In the genomic region with DNA sequence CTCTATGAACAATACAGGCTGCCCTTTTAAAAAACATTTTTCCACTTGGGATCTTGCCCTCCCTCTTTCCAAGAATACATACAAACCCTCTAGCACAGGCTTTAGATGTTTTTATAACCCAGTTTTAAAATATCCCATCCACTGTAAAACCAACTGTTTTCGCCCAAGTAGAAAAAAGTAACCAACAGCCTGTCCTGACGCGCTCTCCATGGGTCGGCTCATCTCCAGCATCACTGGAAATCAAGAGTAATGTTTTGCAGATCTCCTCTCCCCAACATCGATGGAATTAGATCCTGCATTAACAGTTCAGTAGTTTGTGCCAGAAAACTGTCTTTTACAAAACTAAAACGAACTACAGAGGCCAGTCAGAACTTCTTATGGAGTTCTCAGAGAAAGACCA, we compare ENCODE assay signal across 12 mouse cellular contexts.
DNase-seq lines count a peak whose midpoint lies in the region; ATAC-seq and TF ChIP-seq lines count a peak whose summit lies in the region.
"Had no signal": no experiment of that assay in that cellular context is flagged by ENCODE, and none has a peak within 500 bp of the region (broad histone marks: within the 10 kb centered on the region; RNA-seq: fewer than 3 reads in every experiment).

No protein-coding gene starts in this region.

- peak overlapping the region; percentile 22; the same call in 1 of the 2 replicates for H3K27ac ChIP-seq in forebrain, embryonic 14.5 days (ENCODE audit: low read depth, low read length)
- H3K27ac ChIP-seq in forebrain, embryonic 10.5 days: no peak overlapping the region
- H3K27ac ChIP-seq in ES-E14 (ENCODE audit: insufficient read depth, low read depth, low read length, poor library complexity, severe bottlenecking): peak overlapping the region; percentile 40; the same call in 1 of the 2 replicates
- 0 out of 2 replicates have a peak overlapping the region, but pooled peaks have one; percentile 4 for H3K27ac ChIP-seq in intestine, embryonic 15.5 days
- H3K27ac ChIP-seq: heart, embryonic 10.5 days had no signal

- peaks cover 58% of the 10 kb centered on the region for H3K36me3 ChIP-seq in forebrain, embryonic 14.5 days (ENCODE audit: control insufficient read depth, insufficient read depth, low read length)
- peaks cover 58% of the 10 kb centered on the region for H3K36me3 ChIP-seq in forebrain, embryonic 10.5 days (replicated peaks)
- H3K36me3 ChIP-seq in ES-E14 (ENCODE audit: control insufficient read depth, insufficient read depth, low read length, poor library complexity, severe bottlenecking): peaks cover 5% of the 10 kb centered on the region
- peaks cover 4% of the 10 kb centered on the region; the same call in 1 of the 2 replicates for H3K36me3 ChIP-seq in intestine, embryonic 15.5 days

- intact Hi-C loops in left cerebral cortex, postnatal 4 days (cut with DNase I): no loop called here

- H3K4me3 ChIP-seq in forebrain, embryonic 14.5 days (ENCODE audit: low read depth, low read length): no peak overlapping the region
- no peak overlapping the region for H3K4me3 ChIP-seq in forebrain, embryonic 10.5 days
- H3K4me3 ChIP-seq in ES-E14 (ENCODE audit: insufficient read depth in 1 of 2, low read depth in 1 of 2, low read length in 2 of 2, poor library complexity in 1 of 2, severe bottlenecking in 1 of 2): no peak overlapping the region
- H3K4me3 ChIP-seq in intestine, embryonic 15.5 days (replicated peaks): no peak overlapping the region
- H3K4me3 ChIP-seq: heart, embryonic 10.5 days had no signal

- H3K27me3 ChIP-seq in forebrain, embryonic 14.5 days (replicated peaks; ENCODE audit: control insufficient read depth, insufficient read depth, low read length): no peaks in the 10 kb centered on the region
- H3K27me3 ChIP-seq in forebrain, embryonic 10.5 days (ENCODE audit: poor library complexity, severe bottlenecking): no peaks in the 10 kb centered on the region
- H3K27me3 ChIP-seq in intestine, embryonic 15.5 days (replicated peaks): no peaks in the 10 kb centered on the region

- ATAC-seq in forebrain, embryonic 14.5 days: no peak
- no peak for ATAC-seq in intestine, embryonic 15.5 days

- DNase-seq in forebrain, embryonic 14.5 days (ENCODE audit: low spot score): no peak
- no peak for DNase-seq in forebrain, embryonic 10.5 days (ENCODE audit: extremely low spot score, low spot score)
- DNase-seq in left cerebral cortex, postnatal 4 days: peak; percentile 17
- no peak for DNase-seq in left cerebral cortex, adult 8-10 months (ENCODE audit: low spot score in 2 of 2)
- DNase-seq in ES-E14 (ENCODE audit: low read depth, low spot score): no peak
- no peak for DNase-seq in heart, postnatal 4 days
- no peak for DNase-seq in liver
- DNase-seq: cerebellum, adult 2 months; heart, postnatal 36 days; lung, postnatal 36 days had no signal

- WGBS in forebrain, embryonic 14.5 days: 56% methylated on average over 6 of the region's 6 CpGs
- 65% methylated on average over 6 of the region's 6 CpGs for WGBS in forebrain, embryonic 10.5 days
- 65% methylated on average over 6 of the region's 6 CpGs for WGBS in intestine, embryonic 15.5 days

- peaks cover 4% of the 10 kb centered on the region; the same call in 1 of the 2 replicates for H3K4me1 ChIP-seq in forebrain, embryonic 14.5 days (ENCODE audit: control insufficient read depth, insufficient read depth, low read length)
- peaks cover 7% of the 10 kb centered on the region; the same call in 1 of the 2 replicates for H3K4me1 ChIP-seq in forebrain, embryonic 10.5 days
- H3K4me1 ChIP-seq in ES-E14 (ENCODE audit: control insufficient read depth in 2 of 2, insufficient read depth in 2 of 2, low read length in 2 of 2, poor library complexity in 1 of 2): peaks cover 2 to 3% of the 10 kb centered on the region in 2 experiments; a peak in 1 of 4 replicates
- H3K4me1 ChIP-seq in intestine, embryonic 15.5 days (replicated peaks): no peaks in the 10 kb centered on the region
- H3K4me1 ChIP-seq: heart, embryonic 10.5 days had no signal

- in situ Hi-C loops in ES-E14 (cut with MboI; ENCODE audit: low sequenced_read_pairs in 2 of 2, unreplicated experiment in 2 of 2): no loop called here

- no peak overlapping the region for H3K4me2 ChIP-seq in forebrain, embryonic 14.5 days (ENCODE audit: low read length)
- H3K4me2 ChIP-seq in intestine, embryonic 15.5 days (replicated peaks): no peak overlapping the region

- H3K9ac ChIP-seq in forebrain, embryonic 14.5 days (ENCODE audit: low read length): no peak overlapping the region
- H3K9ac ChIP-seq in ES-E14 (ENCODE audit: insufficient read depth, low read depth, low read length, poor library complexity, severe bottlenecking): no peak overlapping the region
- H3K9ac ChIP-seq in intestine, embryonic 15.5 days: no peak overlapping the region

- no peaks in the 10 kb centered on the region for H3K9me3 ChIP-seq in forebrain, embryonic 14.5 days (replicated peaks; ENCODE audit: control insufficient read depth, low read length)
- H3K9me3 ChIP-seq in forebrain, embryonic 10.5 days: no peaks in the 10 kb centered on the region
- no peaks in the 10 kb centered on the region for H3K9me3 ChIP-seq in ES-E14 (ENCODE audit: control insufficient read depth, insufficient read depth, low read depth, low read length)
- H3K9me3 ChIP-seq in intestine, embryonic 15.5 days: no peaks in the 10 kb centered on the region
- H3K9me3 ChIP-seq: heart, embryonic 10.5 days had no signal

TF ChIP-seq in ES-E14, 5 proteins besides CTCF, POLR2A, EP300 and RAD21:
- no peak for TF ChIP-seq CHD2 (IDR thresholded peaks at IDR 0.05; ENCODE audit: low read depth, low read length)
- TF ChIP-seq MAFK (IDR thresholded peaks at IDR 0.05; ENCODE audit: insufficient read depth, low read depth, low read length): no peak
- no peak for TF ChIP-seq HCFC1 (IDR thresholded peaks at IDR 0.05; ENCODE audit: borderline replicate concordance, insufficient read depth, low read length)
- no peak for TF ChIP-seq ZNF384 (IDR thresholded peaks at IDR 0.05; ENCODE audit: low read depth, low read length)
- no peak for TF ChIP-seq ZC3H11A (IDR thresholded peaks at IDR 0.05; ENCODE audit: borderline replicate concordance, low read depth, low read length)
